Mouse (Mus musculus) cerebellum, adult 18-20 months (tissue): ENCODE measurements around the gene Rpl10a.
"Not testable (repeated sequence)": the region's sequence is repeated elsewhere in the genome, so short reads cannot be mapped to it uniquely, and the experiment has no call there.

ENCODE experiments used
- DNase-seq, 2 experiments: peaks; one replicate each; pipeline ENCODE4 v3.0.0; 2021

Gene Rpl10a

DNA sequence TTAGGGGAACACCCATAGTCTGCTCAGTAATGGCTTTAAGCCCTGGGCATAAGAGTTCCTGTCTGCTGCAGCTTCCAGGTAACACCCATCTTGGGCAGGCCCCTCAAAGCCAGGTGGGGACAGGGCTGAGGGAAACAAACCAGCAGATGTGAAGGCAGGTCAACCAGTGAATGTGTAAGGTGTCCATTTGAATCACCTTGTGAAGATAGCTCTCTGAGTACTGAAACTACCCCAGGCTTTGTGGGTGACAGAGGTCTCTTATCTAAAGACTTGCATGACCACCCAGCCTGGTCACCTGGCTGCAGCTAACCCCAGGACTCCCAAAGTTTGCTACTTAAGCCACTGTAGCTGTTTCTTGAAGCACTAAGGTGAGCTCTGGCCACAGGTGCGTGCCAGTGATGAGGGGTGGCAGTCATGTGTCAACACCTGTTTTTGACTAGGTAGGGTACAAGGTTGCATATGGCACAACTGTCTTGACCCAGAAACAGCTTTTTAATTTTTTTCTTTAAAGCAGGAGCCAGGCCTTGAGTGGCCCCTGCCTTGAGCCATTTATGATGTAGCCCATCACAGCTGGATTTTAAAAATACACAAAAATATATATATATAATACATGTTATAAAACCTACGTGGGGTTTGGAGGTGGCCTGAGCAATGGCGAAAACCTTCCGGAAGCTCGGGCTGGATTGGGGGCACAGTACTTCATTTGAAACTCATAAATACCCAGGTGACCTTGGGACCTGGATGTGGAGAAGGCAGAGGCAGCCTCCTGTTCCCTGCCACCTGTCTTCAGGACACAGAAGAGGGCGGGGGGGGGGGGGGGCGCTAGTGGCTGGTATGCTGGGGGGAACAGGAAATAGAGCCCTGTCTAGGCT is 3.2 kb downstream of the Rpl10a start:
- DNase-seq: no peak

DNA sequence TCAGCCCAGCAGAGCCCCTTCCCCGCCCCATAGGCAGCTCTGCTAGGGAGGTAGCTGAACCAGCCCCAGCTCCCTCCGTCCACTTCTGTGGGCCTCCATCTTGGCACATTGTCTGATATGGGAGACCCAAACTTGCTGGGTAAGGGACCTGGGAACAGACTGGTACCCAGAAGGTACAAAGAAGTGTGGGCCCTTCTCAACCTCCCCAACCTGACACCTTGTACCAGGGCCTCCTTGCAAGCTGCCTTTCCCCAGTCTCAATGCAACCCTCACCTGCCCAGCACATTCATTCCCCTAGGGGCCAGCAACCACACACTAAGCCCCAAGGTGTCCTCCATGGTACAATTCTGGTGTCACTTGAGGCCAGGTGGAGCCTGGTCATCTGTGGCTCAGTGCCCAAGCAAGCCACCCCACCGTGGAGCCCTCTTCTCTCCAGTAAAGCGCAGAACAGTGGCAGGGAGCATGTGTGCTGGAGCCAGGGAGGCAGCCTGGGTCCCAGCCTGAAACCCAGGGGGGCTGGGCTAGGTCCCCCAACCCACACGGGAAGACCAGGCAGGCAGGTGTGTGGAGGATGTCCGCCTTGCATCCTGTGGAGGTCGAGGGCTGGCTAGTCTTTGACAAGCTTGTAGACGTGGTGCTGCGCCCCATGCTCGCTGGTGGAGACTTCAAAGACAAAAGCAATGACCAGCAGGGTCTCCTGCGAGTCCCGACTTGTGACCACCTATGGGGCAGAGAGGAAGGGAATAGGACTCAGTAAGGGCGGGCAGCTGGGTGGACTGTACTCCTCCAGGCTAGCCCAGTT is 4.0 kb downstream of the Rpl10a start:
- DNase-seq: no peak

DNA sequence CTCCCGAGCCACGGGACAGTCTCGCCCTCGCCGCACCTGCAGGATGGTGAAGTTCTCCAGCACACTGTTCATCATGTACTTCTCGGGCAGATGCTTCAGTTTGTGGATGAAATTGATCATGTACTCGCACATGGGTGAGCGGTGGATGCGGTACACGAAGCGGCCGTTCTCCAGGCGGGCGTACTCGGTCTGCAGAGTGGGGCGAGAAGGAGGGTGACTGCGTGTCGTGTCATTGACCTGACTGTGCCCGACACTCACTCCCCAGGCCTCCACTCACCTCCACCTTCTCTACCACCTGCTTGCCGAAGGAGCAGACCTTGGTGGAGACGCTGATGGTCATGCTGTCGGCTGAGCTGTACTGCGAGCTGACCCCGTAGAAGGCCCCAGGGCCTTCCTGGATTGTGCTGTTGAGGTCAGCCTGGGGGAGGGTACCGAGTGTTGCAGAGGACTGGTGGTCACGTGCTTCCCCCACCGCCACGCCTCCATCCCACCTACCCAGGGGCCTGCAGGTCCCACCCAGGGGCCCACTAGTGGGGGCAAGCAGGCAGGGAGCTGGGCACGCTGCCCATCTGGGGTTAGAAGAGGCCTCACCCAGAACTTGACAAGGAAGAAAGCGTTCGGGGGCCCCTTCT is 4.8 kb downstream of the Rpl10a start:
- DNase-seq: no peak

DNA sequence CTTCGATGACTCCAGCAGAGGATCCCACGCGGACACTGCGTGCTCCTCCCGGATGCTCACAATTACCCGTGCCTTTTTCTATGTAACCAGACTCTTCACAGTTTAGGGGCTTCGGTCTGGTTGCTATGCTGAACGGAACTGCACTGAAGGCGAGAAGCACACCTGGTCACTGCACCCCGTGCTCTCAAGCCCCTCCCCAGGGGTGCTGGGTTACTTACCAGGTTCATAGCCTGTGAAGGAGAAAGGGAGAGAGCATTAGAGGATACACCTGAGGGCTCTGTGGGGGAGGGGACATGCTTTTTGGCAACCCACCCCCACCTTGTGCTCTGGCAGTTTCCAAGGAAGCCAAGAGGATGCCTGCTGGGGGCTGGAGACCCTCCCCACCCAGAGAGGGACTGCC is 7.0 kb downstream of the Rpl10a start:
- DNase-seq: no peak

DNA sequence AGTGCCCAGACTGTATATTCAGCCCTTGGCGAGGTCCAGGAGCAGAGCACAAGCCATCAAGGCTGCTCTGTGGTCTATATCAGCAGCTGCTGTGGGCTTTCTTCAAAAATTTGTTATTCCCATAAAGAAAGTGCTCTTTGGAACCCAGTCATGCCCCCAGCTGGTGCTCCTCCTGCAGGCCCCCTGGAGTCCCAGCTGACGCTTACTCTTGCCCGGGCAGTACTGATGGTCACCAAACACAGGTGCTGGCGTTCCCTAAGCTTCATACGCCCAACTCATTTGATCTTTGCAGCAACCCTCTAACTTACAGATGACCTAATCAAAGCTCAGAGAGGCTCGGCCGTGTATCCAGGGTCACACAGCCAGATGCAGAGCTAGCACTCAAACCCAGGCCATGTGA is 9.3 kb downstream of the Rpl10a start:
- DNase-seq: no peak

DNA sequence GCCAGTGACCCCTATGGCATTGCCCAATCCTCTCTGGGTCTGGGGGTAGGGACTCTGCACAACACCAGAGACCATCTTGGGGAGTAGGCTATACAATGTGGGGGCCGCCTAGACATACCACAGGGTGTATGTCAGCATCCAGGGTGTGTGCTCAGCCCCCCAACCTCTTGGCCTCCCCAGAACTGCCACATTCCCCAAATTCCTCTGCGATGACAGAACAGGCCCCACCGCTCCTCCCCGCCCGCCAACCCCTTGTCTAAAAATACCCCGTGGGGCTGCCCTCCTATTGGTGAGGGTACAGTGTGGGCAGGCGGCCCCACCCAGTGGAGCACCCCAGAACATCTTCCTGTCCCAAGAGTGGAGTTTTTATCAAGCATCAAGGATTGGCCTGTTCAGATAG is 12.3 kb downstream of the Rpl10a start:
- DNase-seq: no peak

DNA sequence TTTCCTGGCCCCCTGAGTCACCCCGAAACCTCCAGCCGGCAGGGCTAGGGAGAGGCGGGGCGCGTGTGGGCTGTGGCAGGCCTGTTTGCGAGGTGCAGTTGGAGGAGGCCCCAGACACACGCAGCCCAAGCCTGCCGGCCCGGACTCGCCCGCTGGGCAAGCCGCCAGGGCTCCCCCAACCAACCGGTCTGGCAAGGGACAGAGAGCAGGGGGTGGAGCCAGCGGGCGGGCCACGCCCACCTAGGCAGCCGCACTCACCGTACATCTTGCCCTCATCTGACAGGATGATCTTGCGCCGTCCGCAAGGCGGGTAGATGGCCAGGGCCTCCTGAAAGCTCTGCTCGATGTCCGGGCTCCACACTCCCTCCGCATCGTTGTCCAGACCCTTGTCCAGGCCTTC is 12.8 kb downstream of the Rpl10a start:
- peak; percentile 36 to 48 for DNase-seq

DNA sequence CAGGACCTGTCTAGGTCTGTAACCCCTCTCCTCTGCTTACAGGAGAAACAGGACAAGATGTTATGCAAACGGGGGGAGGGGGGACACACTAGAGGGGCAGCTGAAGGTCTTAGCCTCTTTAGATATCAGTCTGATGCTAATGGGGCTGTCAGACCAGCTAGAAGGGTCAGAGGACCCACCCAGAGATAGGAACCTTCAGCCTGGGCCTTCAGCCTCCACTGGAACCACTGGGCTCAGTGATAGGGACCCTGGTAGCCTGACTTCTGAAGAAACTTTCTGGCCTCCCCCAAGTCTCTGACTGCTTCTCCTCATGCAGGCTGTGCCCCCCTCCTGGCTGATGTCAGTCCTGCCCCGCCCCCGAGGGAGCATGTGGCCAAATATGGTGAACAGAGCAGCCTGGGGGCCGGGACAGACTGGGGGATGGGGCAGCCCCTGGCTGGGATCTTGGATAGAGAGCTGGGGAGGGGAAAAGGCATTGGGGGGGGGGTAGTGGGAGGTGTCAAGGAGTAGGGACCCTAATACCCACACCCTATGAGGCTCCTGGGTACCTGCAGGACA is 15.9 kb downstream of the Rpl10a start:
- DNase-seq: no peak

DNA sequence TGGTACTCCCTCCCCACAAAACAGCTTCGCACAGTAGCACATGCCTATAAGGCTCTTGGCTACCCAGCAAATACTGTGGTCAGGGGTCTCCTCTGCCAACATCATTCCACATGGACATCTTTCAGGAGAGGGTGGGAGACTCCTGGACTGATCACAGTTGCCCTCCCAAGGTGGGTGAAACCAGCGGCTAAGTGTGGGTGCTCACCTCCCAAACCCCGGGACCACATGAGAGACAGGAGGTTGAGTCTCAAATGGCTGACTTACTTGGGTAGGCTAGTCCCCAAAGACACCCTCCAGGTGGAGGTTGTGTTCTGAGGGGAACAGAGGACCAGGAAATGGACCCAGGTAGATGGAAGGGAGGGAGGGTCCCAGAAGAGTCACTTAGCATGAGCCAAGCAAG is 16.4 kb downstream of the Rpl10a start:
- no peak for DNase-seq

DNA sequence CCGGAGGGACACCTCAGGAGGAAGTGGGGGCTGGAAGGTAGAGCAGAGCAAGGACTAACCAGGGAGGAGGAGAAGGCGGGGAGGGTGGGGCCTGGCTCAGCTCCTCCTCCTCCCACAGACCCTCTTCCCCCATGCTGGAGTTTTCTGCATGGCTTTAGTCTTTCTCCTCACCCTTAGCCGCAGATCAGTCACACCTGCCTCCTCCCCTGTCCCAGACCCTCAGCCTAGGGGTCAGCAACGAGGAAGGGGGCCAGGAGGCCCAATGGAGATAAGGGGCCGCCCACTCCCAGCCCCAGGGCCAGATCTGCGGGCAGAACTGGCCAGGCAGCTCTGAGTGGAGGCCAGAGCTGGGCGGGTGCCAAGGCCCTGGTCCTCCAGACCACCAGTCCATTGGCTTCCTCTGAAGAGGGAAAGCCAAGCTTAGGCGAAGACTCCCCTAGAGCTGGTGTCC is 17.0 kb downstream of the Rpl10a start:
- DNase-seq: no peak

DNA sequence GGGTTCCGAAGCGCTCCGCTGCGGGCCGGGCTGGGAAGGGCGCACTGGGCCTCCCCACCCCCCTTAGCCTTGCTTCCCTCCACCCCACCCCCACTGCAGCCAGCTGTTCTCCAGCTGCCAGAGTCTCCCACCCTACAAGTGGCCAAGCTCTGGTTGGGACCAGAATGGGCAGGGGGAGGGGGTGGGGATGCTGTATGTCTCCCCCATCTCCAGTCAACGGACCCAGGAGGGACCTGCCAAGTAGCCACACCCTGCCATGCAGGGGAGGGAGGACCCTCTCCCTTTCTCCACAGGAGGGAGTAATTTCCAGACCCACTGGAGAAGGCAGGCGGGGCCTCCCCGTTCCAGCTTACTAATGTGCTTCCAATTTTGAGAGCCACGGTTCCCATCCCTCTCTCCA is 17.6 kb downstream of the Rpl10a start:
- no peak for DNase-seq

DNA sequence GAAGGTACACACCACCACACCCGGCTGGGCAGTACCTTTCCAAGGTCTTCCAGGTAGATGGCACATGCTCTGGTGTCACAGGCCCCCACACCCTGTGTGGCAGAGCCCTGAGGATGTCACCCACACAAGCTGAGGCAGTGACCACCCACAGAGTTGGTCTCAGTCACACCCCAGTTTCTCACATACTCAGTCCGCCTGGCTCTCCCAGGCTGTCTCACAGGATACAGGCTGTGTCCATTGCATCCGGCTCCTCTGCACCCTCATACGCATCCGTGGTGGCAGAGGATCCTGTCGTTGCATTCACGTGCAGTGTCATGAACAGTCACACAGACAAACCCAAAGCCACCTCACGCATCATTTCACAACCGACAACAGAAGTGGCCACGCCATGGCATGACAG is 19.1 kb downstream of the Rpl10a start:
- DNase-seq: no peak

DNA sequence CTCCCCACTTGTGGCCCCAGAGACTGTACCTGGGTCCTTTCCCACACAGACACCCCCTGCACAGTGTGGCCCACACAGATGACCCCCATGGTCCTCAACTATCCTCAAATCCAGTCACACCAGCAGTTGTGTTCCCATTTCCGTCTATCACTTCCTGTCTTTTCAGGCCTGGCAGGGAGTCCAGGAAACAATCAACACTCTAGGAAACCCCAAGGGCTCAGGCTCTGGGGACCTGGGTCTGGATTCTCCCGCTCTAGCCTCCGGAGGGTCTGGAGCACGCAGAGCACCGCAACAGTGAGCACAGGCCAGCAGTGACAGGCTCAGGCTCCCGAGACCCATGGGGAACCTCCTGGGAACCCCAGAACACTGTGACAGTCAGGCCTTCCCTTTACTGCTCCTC is 19.9 kb downstream of the Rpl10a start:
- no peak for DNase-seq

DNA sequence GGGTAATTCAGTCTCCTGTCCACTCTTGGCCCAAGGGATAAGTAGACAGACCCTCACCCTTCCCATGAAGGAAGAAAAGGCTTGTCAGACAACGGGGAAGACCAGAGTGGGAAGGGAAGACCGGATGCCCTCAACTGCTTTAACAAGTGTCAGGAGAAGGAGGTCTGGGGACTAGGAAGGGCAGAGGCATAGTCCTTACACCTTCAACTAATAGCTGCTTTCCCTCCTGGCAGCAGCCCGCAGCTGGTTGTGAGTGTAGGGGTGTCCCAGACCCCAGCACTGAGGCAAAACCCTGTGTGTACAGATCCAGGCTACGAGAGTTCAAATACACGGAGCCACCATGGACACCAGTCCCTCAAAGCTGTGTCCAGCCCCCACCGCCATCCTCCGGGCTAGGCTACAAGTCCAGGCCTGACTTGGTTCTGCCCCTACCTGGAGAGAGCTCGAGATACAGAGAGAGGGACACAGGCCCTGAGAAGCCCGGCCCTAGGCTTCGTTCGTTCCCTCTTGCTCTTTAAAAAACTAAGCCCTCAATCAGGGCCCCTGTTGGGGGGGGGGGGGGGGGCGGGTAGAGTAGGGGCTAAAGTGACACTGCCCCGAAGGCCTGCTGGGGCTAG is 21.1 kb downstream of the Rpl10a start:
- no peak for DNase-seq

DNA sequence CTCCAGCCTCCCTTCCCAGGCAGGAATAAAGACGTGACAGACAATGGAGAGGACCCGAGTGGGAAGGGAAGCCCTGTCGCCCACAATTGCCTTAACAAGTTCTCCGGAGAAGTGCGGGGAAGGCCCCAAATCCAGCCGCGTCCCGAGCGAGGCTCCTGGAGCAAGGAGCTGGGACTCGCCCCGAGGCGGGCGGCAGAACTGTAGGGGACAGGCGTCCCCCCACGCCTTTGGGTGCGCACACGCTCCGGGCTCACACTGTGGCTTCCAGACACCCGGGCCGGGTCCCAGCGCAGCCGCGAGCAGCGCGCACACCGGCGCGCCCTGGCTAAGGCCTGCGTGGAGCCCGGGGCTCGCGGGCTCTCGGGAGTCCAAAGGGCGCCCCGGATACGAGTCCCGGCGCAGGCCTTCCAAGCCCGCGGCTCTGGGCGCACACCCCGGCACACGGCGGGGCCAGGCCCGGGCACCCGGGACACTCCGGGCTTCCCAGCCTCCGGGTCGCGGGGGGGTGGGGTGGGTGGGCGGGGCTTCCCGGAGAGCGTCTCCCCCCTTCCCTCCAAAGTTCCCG is 21.7 kb downstream of the Rpl10a start:
- DNase-seq: no peak

DNA sequence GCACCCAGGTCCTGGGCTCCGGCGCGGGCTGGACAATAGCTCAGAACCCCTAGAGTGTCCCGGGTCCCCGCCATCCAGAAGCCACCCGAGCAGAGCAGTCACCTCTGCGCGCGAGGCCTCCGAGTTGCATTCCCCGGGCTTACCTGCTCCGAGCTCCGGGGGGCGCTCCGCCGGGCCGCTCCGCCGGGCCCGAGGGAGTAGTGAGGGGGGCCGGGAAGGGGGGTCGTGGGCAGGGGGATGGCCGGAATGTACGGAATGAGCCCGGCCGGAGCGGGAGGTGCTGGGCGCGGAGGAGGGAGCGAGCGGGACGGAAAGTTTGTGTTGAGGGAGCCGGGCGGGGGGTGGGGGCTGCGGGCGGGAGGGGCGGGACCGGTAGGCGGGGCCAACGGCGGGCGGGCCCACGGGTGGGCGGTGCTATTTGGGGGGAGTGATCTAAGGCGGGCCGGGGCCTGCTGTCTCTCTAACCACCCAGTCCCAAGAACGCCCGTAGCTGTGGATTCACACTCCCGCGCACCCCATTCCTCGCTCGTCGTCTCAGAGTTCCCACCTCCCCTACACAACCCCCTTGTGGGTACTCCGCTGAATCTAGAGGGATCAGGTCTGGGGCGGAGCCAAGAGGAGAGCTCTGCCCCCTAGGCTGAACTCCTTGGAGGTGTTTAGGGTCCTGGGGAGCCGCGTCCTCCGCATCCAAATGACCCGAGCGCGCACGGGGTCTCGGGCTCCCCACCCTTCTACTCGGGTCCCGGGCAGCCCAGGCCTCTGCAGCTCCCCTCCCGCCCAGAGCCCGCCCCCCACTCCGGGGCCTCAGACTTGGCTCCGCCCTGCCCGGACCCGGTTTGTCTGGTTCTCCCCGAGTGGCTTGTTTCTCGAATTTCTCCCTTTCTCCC is 22.4 kb downstream of the Rpl10a start, which contains the start of gene Tead3:
Gene Tead3 (minus strand): TSS at position 352 of the 887 bp plus-strand sequence.
- no peak for DNase-seq

DNA sequence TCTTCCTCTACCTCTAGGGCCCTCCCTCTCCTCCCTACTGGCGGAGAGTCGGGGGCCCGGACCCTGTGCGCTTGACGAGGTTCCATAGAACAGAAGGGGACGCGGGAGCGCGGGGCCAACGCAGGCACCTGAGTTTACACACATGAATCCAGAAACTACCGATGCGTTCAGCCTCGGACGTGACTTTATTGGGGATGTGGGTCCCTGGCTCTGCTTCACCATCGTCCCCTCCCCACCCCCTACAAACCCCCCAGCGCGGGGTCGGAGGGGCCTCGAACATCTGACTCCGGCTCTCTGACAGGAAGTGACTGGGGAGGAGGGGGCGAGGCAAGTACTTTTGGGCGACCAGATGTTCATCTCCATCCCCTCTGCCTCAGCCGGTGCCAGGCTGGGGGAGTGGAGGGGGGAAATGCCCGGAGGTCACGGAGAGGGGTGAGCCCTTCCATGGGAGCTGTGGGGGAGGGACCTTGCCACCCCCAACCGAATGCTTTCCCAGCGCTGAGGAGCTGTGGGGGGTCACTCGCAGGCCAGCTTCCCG is 23.2 kb downstream of the Rpl10a start:
- no peak for DNase-seq

DNA sequence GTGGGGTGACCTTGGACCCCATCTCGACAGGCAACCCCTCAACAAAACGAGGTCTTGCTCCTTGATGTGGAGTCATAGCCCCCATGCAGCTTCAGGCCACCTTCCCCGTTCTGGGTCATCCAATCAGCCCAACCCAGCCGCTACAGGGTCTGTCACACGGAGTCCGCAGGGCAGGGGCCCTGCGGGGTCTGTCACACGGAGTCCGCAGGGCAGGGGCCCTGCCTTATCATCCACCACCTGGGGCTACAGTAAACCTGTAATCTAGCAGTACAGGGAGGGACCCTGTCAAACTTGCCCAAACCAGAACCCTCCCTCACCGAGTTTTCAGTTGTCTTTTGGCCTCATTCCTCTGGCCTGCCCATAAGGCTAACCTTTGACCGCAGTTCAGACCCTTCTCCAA is 23.7 kb downstream of the Rpl10a start:
- no peak for DNase-seq

DNA sequence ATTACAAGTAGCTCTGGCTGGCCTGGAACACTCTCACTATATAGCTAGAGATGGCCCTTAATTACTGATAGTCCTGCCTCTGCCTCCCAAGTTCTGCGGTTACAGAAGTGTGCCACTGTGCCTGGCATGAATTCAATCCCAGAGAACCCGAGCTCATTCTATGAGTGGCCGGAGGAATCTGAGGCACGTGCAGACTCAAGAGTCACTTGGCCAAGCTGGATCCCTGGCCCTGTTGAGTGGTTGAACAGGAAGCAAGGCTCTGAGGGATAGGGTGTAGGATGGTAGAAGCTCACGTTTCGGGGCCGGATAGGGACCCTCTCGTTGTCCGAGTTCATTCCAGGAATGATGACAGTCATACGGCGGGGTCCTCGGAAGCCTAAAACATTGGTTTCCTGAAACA is 27.6 kb downstream of the Rpl10a start:
- no peak for DNase-seq

DNA sequence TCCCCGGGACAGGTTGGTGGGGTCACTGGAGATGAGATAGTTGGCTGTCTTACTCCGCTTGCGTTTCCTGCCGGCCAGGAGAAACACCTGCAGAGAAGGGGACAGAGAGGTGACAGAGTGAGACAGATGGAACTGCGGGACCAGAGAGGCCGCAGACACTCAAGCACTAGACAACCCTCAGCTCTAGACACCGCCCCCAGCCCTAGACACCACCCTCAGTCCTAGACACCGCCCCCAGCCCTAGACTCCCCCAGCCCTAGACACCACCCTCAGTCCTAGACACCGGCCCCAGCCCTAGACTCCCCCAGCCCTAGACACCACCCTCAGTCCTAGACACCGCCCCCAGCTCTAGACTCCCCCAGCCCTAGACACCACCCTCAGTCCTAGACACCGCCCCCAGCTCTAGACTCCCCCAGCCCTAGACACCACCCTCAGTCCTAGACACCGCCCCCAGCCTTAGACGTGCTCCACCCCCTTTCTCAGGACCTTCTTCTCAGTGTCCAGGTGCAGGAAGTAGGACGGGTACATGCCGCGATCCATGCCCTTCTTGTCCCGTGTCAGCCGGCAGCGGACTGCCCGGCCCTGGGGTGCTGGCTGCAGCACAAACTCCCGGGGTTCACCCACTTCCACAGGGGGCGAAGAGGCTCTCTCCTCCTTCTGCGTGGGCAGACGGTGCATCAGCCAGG is 30.4 kb downstream of the Rpl10a start:
- DNase-seq: not testable (repeated sequence)
